Mouse (Mus musculus) spleen, adult 12 weeks (tissue): ENCODE data around the gene Gm49378.

ENCODE experiments used
- DNase-seq: peaks from one replicate; pipeline ENCODE4 v3.0.0; 2022; ENCODE audit warnings: low spot score

The Gm49378 gene

DNA sequence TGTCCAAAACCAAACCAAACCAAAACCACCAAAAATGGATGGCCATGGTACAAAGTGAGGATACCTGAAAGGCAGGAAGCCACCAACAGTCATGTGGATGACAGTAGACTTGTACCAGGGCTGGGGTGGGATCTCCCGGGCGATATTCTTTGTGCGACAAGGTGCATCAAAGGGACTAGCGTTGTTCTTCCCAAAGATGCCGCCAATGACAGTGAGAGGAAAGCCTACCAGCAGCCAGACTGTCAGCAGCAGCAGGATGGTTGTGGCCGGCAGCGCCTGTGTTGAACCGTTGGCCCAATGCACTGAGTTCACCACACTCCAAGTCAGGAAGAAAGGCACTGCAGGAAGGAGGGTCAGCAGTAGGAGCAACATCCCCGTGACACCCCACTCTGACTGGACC lies at the start of gene Gm49378:
TSS of gene Gm49378 (minus strand) at position 101 of the 400 bp plus-strand sequence.
- DNase-seq: no peak

DNA sequence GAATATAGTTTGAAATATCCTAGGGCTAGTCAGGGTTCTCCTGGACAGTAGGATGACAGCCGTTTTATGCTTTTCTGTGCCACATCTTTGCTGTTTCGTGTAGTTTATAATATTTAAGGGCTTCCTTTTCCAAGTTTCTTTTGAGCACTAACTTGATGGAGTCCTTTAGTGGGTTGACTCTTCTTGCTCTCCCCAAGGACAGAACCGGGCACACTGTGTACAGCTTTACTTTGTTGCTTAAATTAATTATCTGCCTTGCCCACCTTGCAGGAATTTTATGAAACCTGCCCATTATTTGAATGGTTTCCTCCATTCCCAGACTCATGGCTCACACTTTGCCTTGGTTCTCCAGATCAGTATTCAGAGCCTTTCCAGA lies 44.4 kb upstream of the Gm49378 start:
- DNase-seq: no peak

DNA sequence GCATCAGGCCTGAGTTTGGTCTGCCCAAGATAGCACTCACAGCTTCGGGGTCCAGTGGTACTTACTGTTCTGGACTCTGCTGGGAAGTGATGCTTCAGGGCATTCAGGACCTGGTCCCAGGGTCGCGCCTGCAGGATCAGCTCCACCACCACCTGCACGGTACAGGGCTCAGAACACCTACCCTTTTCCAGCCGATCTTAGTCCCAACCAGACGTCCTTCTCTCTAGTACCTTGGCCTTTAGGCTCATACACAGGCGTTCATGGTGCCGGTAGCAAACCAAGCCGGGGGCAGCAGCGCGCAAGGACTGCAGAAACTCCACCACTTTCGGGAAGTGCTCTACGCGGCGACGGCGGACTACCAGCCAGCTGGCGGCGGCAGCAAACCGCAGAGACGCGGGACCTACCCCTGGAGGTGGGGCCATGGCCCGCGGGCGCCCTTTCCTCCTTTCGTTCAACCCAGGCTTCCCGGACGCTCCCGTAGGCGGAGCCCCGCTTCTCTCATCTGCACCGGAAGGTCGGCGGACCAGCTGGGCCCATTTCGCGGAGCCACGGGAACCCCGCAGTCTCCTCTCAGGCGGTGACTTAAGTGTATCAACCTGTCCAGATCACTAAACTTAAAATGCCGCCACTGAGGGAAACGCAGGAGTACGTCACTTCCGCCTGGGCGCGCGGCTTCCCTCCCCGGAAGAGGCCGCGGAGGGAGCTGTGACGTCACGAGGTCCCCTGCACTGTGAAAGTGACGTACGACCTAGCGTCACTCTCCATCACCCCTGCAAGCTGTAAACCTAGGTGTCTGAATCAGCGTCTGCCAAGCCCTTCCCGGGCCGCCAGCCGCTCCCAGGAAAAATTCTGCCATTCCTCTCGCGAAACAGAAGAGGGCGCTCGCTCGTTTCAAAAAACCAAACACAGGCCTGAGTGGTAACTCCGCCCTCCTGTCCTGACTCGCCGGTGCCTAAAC lies 43.7 kb upstream of the Gm49378 start, which contains the start of gene Tinf2:
TSS of gene Tinf2 (minus strand) at position 661 of the 958 bp plus-strand sequence.
- peak; percentile 93 for DNase-seq

DNA sequence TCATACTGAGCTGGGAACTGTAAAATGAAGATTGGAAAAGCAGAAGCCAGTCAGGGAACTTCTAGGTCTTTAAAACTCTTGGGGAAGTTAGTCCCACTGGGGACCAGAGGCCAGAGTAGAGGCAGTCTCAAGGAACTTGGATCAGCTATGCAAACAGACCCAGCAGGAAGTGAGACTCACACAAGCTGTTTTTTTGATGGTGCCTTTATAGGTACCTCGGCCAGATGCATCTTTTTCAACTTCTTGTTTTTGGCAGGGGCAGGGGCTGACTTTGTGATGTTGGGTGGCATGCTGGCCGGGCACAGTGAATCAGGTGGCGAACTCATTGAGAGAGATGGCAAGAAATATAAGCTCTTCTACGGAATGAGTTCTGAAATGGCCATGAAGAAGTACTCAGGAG lies 39.9 kb upstream of the Gm49378 start:
- DNase-seq: no peak

GRCm38 (mm10) chr14:55672741-55673060 lies 35.0 kb upstream of the Gm49378 start:
- no peak for DNase-seq

- DNase-seq: peak; percentile 85
Measured at GRCm38 (mm10) chr14:55671833-55672740, 34.4 kb upstream of the Gm49378 start, which contains the start of the genes Gmpr2 and Nedd8. Gene Gmpr2 (plus strand): TSS chr14:55671941. Gene Nedd8 (minus strand): TSS chr14:55672124.

GRCm38 (mm10) chr14:55671486-55671832 lies 33.8 kb upstream of the Gm49378 start:
- no peak for DNase-seq

DNA sequence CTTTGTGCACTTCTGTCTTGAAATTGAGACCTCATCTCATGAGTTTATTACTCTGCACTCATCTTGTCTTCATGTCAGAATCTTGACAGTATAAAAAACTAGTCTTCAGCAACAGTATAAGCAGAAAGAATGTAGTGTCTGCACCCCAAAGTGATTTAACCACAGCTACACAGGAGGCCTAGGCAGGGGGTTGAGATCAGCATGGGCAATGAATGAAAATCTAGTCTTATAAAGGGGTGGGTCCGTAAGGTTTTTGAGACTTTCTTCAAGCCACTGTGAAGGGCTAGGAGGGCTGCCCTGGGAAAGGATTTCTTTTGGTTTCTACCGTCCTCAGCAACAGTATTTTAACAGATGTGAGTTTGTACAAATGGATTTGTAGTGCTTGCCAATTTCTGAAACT lies 22.9 kb upstream of the Gm49378 start:
- no peak for DNase-seq

DNA sequence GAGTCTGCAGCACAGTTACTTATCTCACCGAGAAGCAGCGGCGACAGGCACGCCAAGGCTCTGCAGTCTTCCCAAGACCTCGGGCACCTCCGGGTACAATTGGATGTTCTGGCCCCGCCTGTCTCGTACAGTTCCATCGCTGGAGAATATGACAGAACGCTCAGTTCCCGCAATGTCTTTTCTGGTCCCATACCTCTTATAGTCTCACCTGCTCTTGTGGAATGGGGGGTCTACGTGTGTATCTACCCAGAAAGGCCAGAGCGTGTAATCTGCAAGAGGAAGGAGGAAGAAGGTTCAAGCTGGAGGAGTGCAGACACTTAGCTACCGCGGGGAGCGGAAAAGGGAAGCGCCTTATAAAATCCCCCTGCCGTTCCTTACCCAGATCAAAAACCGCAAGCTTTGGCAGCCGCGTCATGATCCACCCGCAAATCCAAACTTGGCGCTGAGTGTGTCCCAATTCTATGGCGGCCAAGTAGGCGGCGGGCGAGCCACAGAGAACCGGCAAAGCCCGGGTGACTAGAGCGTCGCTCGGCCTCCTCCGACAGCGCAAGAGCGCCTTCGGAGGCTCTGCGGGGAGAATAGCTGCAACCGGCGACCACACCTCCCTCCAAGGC lies 22.4 kb upstream of the Gm49378 start, which contains the start of gene Mdp1:
TSS of gene Mdp1 (minus strand) at position 549 of the 614 bp plus-strand sequence.
- DNase-seq: peak; percentile 71

- no peak for DNase-seq
Measured at GRCm38 (mm10) chr14:55658011-55658410, 20.3 kb upstream of the Gm49378 start.

- no peak for DNase-seq
Measured at GRCm38 (mm10) chr14:55656935-55657334, 19.2 kb upstream of the Gm49378 start.

DNA sequence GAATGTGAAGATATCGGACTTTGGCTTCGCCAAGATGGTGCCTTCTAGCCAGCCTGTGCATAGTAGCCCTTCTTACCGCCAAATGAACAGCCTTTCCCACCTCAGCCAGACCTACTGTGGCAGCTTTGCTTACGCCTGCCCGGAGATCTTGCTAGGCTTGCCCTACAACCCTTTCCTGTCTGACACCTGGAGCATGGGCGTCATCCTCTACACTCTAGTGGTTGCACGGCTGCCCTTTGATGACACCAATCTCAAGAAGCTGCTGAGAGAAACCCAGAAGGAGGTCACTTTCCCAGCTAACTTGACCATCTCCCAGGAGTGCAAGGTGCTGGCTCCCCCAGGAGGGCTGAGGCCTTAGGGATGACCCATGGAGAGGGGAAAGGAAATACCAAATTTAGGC lies 13.8 kb upstream of the Gm49378 start:
- no peak for DNase-seq

DNA sequence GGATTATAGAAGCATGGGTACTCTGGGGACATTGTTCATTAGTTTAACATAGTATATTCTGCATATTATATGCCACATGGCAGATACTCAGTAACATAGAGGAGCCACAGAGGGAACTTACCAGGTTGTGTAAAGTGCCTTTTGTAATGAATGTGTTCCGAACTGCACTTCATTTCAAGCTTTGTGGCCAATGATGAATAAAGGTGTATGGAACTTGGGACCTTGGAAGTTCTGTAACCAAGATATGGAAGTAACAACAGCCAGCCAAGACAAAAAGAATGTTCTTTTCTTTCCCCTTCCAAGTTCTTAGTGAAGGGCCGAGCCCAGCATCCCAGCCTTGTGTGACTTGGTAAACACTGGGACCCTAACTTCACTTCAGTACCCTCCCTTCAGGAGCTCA lies 12.2 kb upstream of the Gm49378 start, which contains the start of gene Tssk4:
TSS of gene Tssk4 (plus strand) at position 301 of the 400 bp plus-strand sequence.
- no peak for DNase-seq

- no peak for DNase-seq
Measured at GRCm38 (mm10) chr14:55644261-55644888, 6.7 kb upstream of the Gm49378 start.

- DNase-seq: peak; percentile 88
Measured at GRCm38 (mm10) chr14:55643060-55643907, 5.6 kb upstream of the Gm49378 start, which contains the start of gene Tm9sf1. Gene Tm9sf1 (minus strand): TSS chr14:55643806.

DNA sequence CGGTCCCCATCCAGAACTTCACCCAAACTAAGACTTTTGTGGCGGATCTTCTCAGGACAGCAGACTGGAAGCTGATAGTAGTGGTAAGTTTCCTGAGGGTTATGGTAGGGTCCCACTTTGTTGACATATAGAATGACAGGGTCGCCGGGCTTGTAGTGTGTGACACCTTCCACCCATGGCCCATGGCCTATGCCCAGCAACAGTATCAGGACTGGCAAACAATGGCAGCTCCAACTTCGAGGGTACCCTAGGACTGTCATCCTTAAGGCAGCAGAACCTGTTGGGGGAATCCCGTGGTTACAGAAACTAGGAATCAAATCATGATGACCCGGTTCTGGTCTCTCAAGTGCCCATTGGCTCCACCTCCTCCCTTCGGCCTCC lies 5.0 kb upstream of the Gm49378 start:
- no peak for DNase-seq

GRCm38 (mm10) chr14:55641291-55641690 lies 3.6 kb upstream of the Gm49378 start:
- no peak for DNase-seq

DNA sequence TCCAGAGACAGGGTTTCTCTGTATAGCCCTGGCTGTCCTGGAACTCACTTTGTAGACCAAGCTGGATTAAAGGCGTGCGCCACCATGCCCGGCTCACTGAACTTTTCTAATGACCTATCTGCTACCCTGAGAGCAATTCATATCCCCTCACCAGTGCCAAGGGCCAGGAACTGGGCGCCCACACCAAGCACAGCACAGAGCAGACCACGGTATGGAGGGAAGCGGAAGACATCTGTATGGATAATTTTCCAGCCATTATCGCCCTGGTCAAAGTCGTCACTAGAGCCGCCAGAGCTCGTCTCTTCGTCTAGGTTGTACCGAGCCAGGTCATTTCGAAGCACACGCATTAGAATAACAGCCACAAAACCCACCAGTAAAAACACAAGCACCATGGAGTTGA lies 3.1 kb upstream of the Gm49378 start:
- no peak for DNase-seq

GRCm38 (mm10) chr14:55635523-55636007 lies 2.1 kb downstream of the Gm49378 start, which contains the start of gene Ipo4:
Gene Ipo4 (minus strand): TSS chr14:55635957.
- peak; percentile 60 for DNase-seq

DNA sequence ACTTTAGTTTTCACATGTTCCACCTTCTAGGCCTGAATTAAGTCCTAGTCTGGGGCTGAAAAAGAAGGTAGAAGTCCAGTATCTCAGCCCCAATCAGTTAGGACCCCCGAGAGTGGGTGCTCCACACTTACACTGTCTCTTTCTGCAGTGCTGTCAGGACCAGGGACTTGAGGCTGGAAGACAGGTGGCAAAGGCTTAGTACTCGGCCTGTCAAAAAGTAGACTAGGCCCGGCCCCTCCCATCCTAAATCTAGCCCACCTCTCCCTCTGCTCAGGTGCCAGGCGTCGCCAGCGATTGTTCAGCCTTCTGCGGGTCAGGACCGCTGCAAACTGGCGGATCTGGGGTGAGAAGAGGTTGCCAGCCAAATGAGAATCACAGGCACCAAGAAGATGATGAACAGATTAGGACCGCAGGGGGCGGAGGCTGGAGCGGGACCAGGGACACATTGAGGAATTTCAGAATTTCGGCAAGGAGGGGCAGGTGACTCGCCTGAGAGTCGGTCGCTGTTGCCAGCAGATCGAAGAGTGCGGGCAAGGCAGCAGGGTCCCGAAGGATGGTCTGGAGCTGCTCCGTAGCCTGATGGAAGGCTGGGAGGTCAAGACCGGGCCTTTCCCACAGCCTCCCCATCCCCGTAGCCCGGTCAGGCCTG lies 2.7 kb downstream of the Gm49378 start:
- DNase-seq: no peak
